In the genomic region with DNA sequence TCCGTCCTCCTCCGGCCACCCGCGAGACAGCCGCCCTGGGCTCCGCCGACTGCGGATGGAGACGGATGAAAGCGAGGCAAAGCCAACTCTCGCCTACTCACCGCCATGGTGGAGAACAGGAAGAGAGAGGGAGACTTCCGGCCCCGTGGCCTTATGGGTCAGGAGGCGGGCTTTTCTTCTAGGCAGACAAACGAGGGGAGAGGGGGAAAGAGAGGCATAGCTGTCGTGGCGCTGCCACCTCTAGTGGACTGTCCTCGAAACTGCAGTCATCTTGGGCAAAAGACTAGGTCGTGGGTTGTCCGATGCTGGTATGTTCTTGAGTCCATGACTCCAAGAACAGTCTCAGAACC, we compare ENCODE assay signal across 8 mouse cellular contexts. TPM values are rescaled to one million over a fixed set of nuclear protein-coding genes. Genes with fewer than 3 reads are reported as not detected.
DNase-seq lines count a peak whose midpoint lies in the region; ATAC-seq lines count a peak whose summit lies in the region.

A gene (minus strand): TSS at position 182 of the 350 bp plus-strand sequence.

- peak; percentile 99 for ATAC-seq in inflammation-experienced regulatory T-cells, adult 6 months
- peak; percentile 95 for ATAC-seq in megakaryocyte-erythroid progenitor cell, adult 5-6 weeks (replicated peaks; ENCODE audit: low FRiP score, low TSS enrichment, poor library complexity, severe bottlenecking)

- intact Hi-C loops in gastrocnemius, postnatal 14 days (cut with DNase I; ENCODE audit: low total_unique reads): no loop called here
- intact Hi-C loops in left cerebral cortex, postnatal 10 days (cut with DNase I): loop anchor here (10.0 kb wide), 1 partner anchor 68 kb away; a partner anchor contains a TSS

- DNase-seq in adipocyte (ENCODE audit: low spot score): peak; percentile 96
- DNase-seq in embryo, embryonic 10 days (ENCODE audit: low spot score): peak; percentile 97
- peak; percentile 91 for DNase-seq in gastrocnemius, postnatal 14 days
- DNase-seq in left cerebral cortex, postnatal 10 days (ENCODE audit: extremely low spot score in 1 of 2, low spot score in 2 of 2): peak; percentile 94
- peak; percentile 90 for DNase-seq in right cerebral cortex, postnatal 25 days
- DNase-seq in urinary bladder, postnatal 4 days (ENCODE audit: low spot score in 2 of 2): peak; percentile 87 to 89

RNA-seq across cellular contexts. Expression of the gene that starts here (rescaled TPM):
- total RNA-seq in gastrocnemius, postnatal 14 days (2021): 100 to 1,000 TPM; 298 to 342 TPM
- polyA plus RNA-seq in inflammation-experienced regulatory T-cells, adult 6 months (2017; shearing (Covaris generic)): 1,000 to 10,000 TPM in 2 of 3 experiments, 100 to 1,000 TPM in 1; 855 to 1,337 (median 1,209) TPM
- total RNA-seq in left cerebral cortex, postnatal 10 days (2021): 100 to 1,000 TPM; 262 to 295 TPM
- total RNA-seq in megakaryocyte-erythroid progenitor cell, adult 5-6 weeks (2014; fragmentation: Nextera tagmentation): 1,812 and 1,837 TPM in 2 replicates
- total RNA-seq in megakaryocyte-erythroid progenitor cell, adult 5-6 weeks (2017): 1,215 and 1,345 TPM in 2 replicates

Comparison
In these comparisons a context has a peak if more than half of its experiments do, and no peak if none do; other contexts are left out.
1. Peak in every context shown above with its lines: DNase-seq and ATAC-seq.